Mouse (Mus musculus) lung, adult 2 months (tissue): Measurements from ENCODE around the gene Ppfia4. TPM values are rescaled to one million over a fixed set of nuclear protein-coding genes. Genes with fewer than 3 reads are reported as not detected.

ENCODE experiments used
- DNase-seq: peaks from one replicate; pipeline ENCODE4 v3.0.0; 2022
- H3K4me1 ChIP-seq: fragments of 200-500 bp; 2 replicates; pipeline ENCODE4 v1.6.1; 2011; ENCODE audit warnings: low read length; ENCODE audit not compliant: control insufficient read depth, insufficient read depth
- H3K4me3 ChIP-seq: fragments of 200-500 bp; replicated peaks from 2 replicates; pipeline ENCODE3; 2011; ENCODE audit warnings: low read depth, mild to moderate bottlenecking, control low read depth, low read length; ENCODE audit errors: extremely low read depth
- CTCF ChIP-seq: fragments of 200-500 bp; IDR thresholded peaks from 2 replicates; pipeline ENCODE4 v1.5.1; 2011; ENCODE audit warnings: mild to moderate bottlenecking, low read length, control low read depth; ENCODE audit not compliant: insufficient read depth
- POLR2A ChIP-seq: fragments of 200-500 bp; IDR thresholded peaks from 2 replicates; pipeline ENCODE4 v1.6.1; 2011; ENCODE audit warnings: low read depth, mild to moderate bottlenecking, control low read depth, low read length, borderline replicate concordance; ENCODE audit errors: extremely low read depth
- WGBS: fragments of 180-500 bp; shearing (Covaris S2); methylation state at CpG from one replicate; pipeline ENCODE4 v1.1.7; 2018; 5-methylcytosine and 5-hydroxymethylcytosine counted together
- polyA plus RNA-seq: library from polyadenylated mRNA; depleted of rRNA; stranded (reverse); fragments of >200 nt; gene quantifications from 2 replicates; pipeline ENCODE4 v1.2.3, GENCODE M21; 2012; rRNA removed

Gene Ppfia4
- 7.9 and 11.3 TPM in 2 replicates for polyA plus RNA-seq

DNA sequence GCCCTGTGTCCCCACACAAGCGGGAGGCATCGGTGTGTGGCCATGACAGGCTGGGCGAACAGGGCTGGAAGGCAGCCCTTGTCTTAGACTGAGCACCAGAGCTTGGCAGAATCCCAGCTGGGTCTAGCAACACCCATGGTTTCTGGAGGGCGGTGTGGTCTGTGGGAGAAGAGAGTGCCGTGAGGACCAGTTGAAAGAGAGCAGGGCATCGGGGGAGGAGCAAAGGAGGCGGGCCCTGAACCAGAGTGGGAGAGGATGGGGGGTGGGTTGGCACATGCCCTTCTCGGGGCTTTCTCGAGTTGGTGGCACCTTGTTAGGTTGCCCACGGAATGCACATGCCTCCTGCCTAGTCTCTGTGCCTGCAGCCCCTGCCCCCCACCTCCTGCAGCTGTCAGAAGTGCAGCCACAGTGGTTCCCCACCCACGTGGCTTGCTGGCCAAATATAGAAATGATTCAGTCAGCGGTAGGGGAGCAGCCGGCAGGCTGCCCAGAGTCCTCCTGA lies at the start of gene Ppfia4:
Ppfia4 (minus strand) TSS at position 159 of the 502 bp plus-strand sequence.
- DNase-seq: no peak
- TF ChIP-seq CTCF (no peak), POLR2A (no peak)
- Histone ChIP-seq H3K4me1 (no peaks in the 10 kb centered on the region), H3K4me3 (no peak within 1 kb of the TSS)
- WGBS: 21% methylated on average over 13 of the region's 13 CpGs

DNA sequence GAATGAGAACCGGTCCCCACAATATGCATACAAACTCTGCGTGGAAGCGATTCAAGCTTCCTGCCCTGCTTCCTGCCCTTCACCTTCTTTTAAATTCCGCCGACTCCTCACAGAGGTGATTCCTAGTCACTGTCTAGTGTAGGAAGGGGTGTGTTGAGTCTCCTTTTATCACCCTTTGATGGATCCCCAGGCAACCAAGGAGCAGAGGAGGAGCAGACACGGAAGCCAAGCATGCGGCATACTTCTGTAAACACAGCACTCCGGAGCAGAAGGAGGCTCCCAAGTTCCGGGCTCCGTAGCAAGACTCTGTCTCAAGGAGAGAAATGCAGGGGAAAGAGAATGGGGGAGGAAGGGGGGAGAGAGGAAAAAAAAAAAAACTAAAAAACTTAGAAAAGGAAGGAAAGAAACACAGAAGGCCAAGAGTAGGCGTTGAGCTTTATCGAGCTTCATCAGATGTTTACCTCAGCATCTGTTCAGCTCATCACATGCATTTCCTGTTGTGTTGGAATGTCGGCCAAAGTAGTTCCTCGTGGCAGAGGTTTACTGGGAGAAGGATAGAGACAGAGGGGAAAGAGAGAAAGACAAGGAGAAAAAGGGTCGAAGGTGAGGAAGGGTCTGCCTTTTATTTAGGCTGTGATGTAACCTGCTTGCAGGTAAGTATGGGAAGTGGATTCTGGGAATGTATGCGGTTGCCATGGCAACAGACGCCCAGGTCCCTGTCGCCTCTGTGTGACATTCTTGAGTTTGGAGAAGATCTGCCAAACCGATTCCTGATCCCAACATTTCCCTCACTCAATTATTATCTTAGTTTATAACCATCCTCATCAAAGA lies 49.3 kb upstream of the Ppfia4 start:
- no peak for TF ChIP-seq CTCF
- TF ChIP-seq POLR2A: no peak
- Histone ChIP-seq H3K4me1 (0 out of 2 replicates have a peak, but pooled peaks cover 3% of the 10 kb centered on the region), H3K4me3 (peak overlapping the region; percentile 35)
- 4% methylated on average over 19 of the region's 19 CpGs for WGBS
- no peak for DNase-seq

DNA sequence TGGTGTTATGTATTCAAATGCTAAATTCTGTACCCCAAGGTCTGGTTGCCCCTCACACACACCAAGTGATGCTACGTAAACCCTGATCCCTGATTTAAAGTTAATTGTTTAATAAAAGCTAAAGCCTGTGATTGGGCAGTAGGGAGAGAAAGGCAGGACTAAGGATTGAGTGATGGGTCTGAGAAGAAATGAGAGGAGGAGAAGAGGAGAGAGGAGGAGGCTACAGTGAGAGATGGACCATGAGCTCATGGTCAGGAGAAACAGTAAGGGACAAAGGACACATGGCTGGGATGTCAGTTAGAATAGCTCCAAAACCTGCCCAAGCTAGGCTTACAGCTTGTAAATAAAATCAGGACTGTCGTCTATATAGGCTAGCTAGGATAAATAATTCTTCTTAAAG lies 48.3 kb upstream of the Ppfia4 start:
- H3K4me3 ChIP-seq: no peak overlapping the region
- no peak for DNase-seq
- WGBS: 80% methylated on average over 2 of the region's 2 CpGs
- TF ChIP-seq POLR2A (no peak), CTCF (no peak)
- H3K4me1 ChIP-seq: 0 out of 2 replicates have a peak, but pooled peaks cover 3% of the 10 kb centered on the region

DNA sequence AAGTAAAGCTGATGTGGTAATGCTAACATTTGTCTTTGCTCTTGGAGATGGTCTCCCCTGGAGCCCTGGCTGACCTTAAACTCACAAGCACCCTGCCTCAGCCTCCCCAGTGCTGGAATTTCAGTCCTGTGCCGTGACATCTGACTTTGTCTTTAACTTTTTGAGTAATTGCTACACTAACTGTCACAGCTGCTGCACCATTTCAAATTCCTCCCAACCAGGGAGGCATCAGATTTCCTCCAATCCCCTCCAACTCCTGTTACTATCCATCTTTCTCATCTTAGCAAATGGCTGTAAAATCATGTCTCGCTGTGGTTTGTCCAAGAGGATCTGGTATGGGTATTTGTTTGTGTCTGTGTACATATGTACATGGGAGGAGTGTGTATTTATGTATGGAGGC lies 41.4 kb upstream of the Ppfia4 start:
- TF ChIP-seq CTCF: no peak
- DNase-seq: no peak
- WGBS: 63% methylated on average over 2 of the region's 2 CpGs
- H3K4me3 ChIP-seq: no peak overlapping the region
- no peaks in the 10 kb centered on the region for H3K4me1 ChIP-seq

DNA sequence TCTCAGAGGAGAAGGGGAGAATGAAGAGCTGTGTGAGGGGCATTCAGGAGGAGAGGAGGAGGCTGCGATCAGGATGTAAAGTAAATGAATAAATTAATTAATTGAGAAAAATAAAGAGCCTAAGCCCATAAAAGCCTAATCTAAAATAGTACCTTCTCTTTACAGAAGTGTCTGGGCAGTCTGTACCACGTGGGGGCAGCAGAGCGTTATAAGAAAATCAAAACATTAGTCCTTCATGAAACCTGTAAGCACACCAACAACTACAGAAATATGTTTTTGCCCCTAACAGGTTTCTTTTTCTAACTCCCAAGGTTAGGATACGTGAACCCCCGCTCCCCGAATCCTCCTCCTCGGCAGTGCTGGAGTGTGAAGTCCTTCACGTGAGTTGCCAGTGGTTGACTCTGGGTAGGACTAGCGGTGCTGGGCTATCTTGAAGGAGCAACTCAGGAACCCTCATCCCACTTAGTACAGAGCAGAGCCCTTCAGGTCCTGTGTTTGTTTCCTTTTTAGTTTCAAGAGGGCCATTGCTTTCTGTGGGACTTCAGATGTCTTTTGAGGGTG lies 36.1 kb upstream of the Ppfia4 start:
- Histone ChIP-seq H3K4me1 (no peaks in the 10 kb centered on the region), H3K4me3 (no peak overlapping the region)
- DNase-seq: peak; percentile 69
- TF ChIP-seq CTCF (peak; percentile 33; the same call in 1 of the 2 replicates), POLR2A (no peak)
- 38% methylated on average over 9 of the region's 9 CpGs for WGBS

DNA sequence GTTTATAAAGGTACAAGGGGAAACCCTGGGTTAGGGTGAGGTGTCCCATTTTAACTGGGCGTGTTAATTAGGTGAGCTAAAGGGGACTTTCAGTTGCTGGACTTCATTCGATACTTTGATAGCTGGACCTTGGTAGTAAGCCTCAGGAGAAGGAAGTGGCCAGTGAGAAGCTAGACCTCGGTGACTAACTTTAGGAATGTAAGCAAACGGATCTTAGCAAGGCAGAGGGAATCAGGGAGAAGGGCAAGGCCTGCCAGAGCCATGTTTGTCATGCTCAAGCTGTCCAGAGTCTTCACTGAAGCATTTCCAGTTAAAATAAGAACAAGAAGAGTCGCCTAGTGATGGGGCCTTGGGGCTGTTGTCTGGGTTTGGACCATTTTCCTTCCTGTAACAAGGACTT lies 32.8 kb upstream of the Ppfia4 start:
- DNase-seq: no peak
- Histone ChIP-seq H3K4me3 (no peak overlapping the region), H3K4me1 (peaks cover 2% of the 10 kb centered on the region)
- no peak for TF ChIP-seq POLR2A
- TF ChIP-seq CTCF: no peak
- WGBS: 55% methylated on average over 5 of the region's 5 CpGs

DNA sequence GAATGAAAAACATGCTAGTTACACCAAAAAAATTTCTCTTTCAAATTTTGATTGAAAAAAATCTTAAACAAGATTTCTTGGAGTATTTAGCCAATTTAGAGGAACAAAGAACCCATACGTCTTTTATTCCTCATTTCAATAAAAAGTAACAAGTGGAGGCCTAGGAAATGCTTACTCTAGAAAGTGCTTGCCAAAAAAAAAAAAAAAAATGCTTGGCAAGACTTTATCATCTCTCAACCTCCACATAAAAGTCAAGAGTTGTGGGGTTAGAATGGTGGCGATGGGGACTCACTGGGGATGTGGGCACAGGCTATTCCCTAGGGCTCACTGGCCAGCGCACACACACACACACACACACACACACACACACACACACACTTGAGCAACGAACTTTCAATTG lies 30.5 kb upstream of the Ppfia4 start:
- TF ChIP-seq POLR2A (no peak), CTCF (no peak)
- WGBS: 73% methylated on average over 4 of the region's 4 CpGs
- Histone ChIP-seq H3K4me1 (peaks cover 3% of the 10 kb centered on the region), H3K4me3 (no peak overlapping the region)
- no peak for DNase-seq

DNA sequence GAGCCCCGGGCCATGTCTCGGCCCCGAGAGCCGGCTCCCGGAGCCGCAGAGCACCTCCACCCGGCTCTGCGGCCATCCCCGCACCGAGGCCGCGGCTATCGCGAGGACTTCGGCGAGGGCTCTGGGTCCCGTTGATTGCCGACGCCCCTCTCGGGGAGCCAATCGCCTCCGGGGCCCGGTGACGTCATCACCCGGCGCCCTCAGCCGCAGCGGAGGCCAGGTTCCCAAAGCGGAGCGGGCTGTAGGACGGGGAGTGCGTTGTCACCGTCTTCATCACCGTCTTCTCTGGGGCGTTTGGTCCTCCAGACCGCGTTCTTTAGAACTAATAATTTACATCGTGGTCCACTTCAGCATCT lies 29.1 kb upstream of the Ppfia4 start, which contains the start of gene Tmem183a:
Tmem183a (minus strand) TSS at position 123 of the 356 bp plus-strand sequence.
- Histone ChIP-seq H3K4me1 (peaks cover 3% of the 10 kb centered on the region), H3K4me3 (peak within 1 kb of the TSS; percentile 97)
- peak; percentile 97 for DNase-seq
- under 1% methylated on average over 38 of the region's 38 CpGs for WGBS
- no peak for TF ChIP-seq CTCF
- TF ChIP-seq POLR2A: peak; percentile 99

DNA sequence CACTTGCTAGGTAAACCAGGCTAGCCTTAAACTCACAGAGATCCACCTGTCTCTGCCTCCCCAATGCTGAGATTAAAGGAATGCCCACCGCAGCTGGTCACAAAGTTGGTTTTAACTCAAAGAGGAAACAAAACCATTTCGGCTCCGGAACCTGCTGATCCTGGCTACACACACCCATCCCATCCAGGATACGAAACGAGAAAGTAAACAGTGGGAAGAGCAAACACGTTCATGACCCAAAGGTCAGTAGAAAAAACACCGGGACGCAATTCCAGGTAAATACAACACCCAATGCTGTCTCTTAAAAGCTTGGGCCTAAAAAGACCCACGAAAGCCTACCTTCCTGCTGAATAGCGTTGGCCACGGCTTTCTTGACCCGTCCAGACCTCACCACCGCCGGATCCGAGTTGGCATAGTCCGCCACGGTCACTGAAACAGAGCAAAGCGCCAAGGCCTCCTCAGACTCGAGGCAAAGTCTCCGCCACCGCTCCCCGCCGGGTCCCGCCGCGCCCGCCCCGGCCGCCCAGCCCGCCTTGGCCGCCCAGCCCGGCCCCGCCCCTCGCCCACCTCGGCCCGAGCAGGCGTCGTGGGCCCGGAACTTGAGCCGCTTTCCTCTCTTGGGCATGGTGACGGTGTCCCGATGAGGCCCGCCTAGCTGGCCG lies 28.6 kb upstream of the Ppfia4 start:
- TF ChIP-seq POLR2A: no peak
- no peak for TF ChIP-seq CTCF
- Histone ChIP-seq H3K4me3 (peak overlapping the region; percentile 97), H3K4me1 (peaks cover 3% of the 10 kb centered on the region)
- WGBS: 2% methylated on average over 43 of the region's 44 CpGs
- no peak for DNase-seq
